Mouse (Mus musculus) left cerebral cortex, adult 2 months (tissue): Measurements from ENCODE around the gene Cmtm3. TPM values are rescaled to one million over a fixed set of nuclear protein-coding genes. Genes with fewer than 3 reads are reported as not detected.
"Not testable (repeated sequence)": the region's sequence is repeated elsewhere in the genome, so short reads cannot be mapped to it uniquely, and the experiment has no call there.

Experiments used
- DNase-seq, 2 experiments: peaks; one replicate each; pipeline ENCODE4 v3.0.0; 2021 to 2022; ENCODE audit warnings: low spot score in 2 of 2, mixed read lengths in 1 of 2; ENCODE audit errors: extremely low spot score in 1 of 2
- H3K27ac ChIP-seq: fragments of 200-600 bp; 2 replicates; pipeline ENCODE4 v1.8.1; 2022
- H3K4me3 ChIP-seq: fragments of 200-600 bp; 2 replicates; pipeline ENCODE4 v1.8.1; 2022
- CTCF ChIP-seq: fragments of 200-600 bp; IDR thresholded peaks from 2 replicates; pipeline ENCODE4 v1.8.1; 2022; ENCODE audit warnings: antibody characterized with exemption, mild to moderate bottlenecking, moderate library complexity
- intact Hi-C: fragments of 180-260 bp; cut with DNase I; formaldehyde crosslinking; loops from one replicate; pipeline ENCODE4 v1.15.1; 2025
- long read RNA-seq, 2 experiments: library from polyadenylated mRNA; stranded (forward); transcript quantifications; one replicate each; pipeline ENCODE4 v2.0.0; 2021; ENCODE audit warnings: borderline mapping rate in 2 of 2
- total RNA-seq, 2 experiments: library from RNA; stranded (reverse); gene quantifications; 2 replicates each; pipeline ENCODE4 v1.2.3; 2021

Gene Cmtm3
- total RNA-seq = 10 to 100 TPM; 11.9 to 12.8 TPM
- long read RNA-seq, experiment 1, partial matches to known transcripts = 1 of 5 reads
- long read RNA-seq, experiment 1, other reads (novel, unspliced or antisense) = 2 of 5 reads
- long read RNA-seq, experiment 2, partial matches to known transcripts = 1 of 5 reads
- long read RNA-seq, experiment 2, other reads (novel, unspliced or antisense) = 2 of 5 reads

GRCm38 (mm10) chr8:104339229-104339982 lies at the start of gene Cmtm3:
Cmtm3 (plus strand) TSS chr8:104339410.
- peak within 1 kb of the TSS; percentile 75; the same call in 1 of the 2 replicates for H3K27ac ChIP-seq
- TF ChIP-seq CTCF = no peak
- peak within 1 kb of the TSS; percentile 62 for H3K4me3 ChIP-seq
- intact Hi-C loops = no loop called here
- DNase-seq = no peak

- H3K4me3 ChIP-seq, DNase-seq, H3K27ac ChIP-seq, intact Hi-C loops: not testable (repeated sequence)
Measured at GRCm38 (mm10) chr8:104293081-104293480, 46.1 kb upstream of the Cmtm3 start, which contains the start of gene Cmtm2a. Cmtm2a (minus strand) TSS chr8:104293181.

- TF ChIP-seq CTCF = no peak
- intact Hi-C loops = no loop called here
- Histone ChIP-seq H3K4me3 (no peak overlapping the region), H3K27ac (no peak overlapping the region)
- no peak for DNase-seq
Measured at GRCm38 (mm10) chr8:104294396-104294795, 44.8 kb upstream of the Cmtm3 start.

GRCm38 (mm10) chr8:104301577-104301976 lies 37.6 kb upstream of the Cmtm3 start:
- intact Hi-C loops, H3K27ac ChIP-seq, DNase-seq, H3K4me3 ChIP-seq: not testable (repeated sequence)

- intact Hi-C loops = not testable (repeated sequence)
Measured at GRCm38 (mm10) chr8:104302536-104302935, 36.7 kb upstream of the Cmtm3 start.

GRCm38 (mm10) chr8:104304962-104305361 lies 34.2 kb upstream of the Cmtm3 start:
- DNase-seq = no peak
- intact Hi-C loops = no loop called here
- TF ChIP-seq CTCF = no peak
- no peak overlapping the region for H3K27ac ChIP-seq
- H3K4me3 ChIP-seq = no peak overlapping the region

More at GRCm38 (mm10) chr8:104302536-104302935, 36.7 kb upstream of the Cmtm3 start:
- H3K4me3 ChIP-seq, DNase-seq, H3K27ac ChIP-seq: not testable (repeated sequence)

GRCm38 (mm10) chr8:104308341-104308740 lies 30.9 kb upstream of the Cmtm3 start:
- intact Hi-C loops, DNase-seq, H3K27ac ChIP-seq, H3K4me3 ChIP-seq: not testable (repeated sequence)

- peak in 1 of 2 experiments; percentile 13 for DNase-seq
- intact Hi-C loops, H3K4me3 ChIP-seq, H3K27ac ChIP-seq: not testable (repeated sequence)
Measured at GRCm38 (mm10) chr8:104309441-104310155, 29.6 kb upstream of the Cmtm3 start, which contains the start of the genes Gm45711 and Cmtm1. Gm45711 (minus strand) TSS chr8:104310081. Cmtm1 (minus strand) TSS chr8:104310145.

- intact Hi-C loops = loop anchor here (2.0 kb wide), 1 partner anchor 29 kb away; no protein-coding TSS in a partner anchor
- not testable (repeated sequence) for DNase-seq
Measured at GRCm38 (mm10) chr8:104312023-104312422, 27.2 kb upstream of the Cmtm3 start.

GRCm38 (mm10) chr8:104313311-104313710 lies 25.9 kb upstream of the Cmtm3 start:
- peak; percentile 34 for TF ChIP-seq CTCF
- Histone ChIP-seq H3K27ac (no peak overlapping the region), H3K4me3 (no peak overlapping the region)
- no peak for DNase-seq
- intact Hi-C loops = loop anchor here (2.0 kb wide), 1 partner anchor 27 kb away; no protein-coding TSS in a partner anchor

More at GRCm38 (mm10) chr8:104312023-104312422, 27.2 kb upstream of the Cmtm3 start:
- not testable (repeated sequence) for H3K4me3 ChIP-seq, H3K27ac ChIP-seq

- H3K4me3 ChIP-seq, intact Hi-C loops, DNase-seq, H3K27ac ChIP-seq: not testable (repeated sequence)
Measured at GRCm38 (mm10) chr8:104321267-104321666, 17.9 kb upstream of the Cmtm3 start, which contains the start of gene Gm11020. Gm11020 (plus strand) TSS chr8:104321567.

- H3K4me3 ChIP-seq, DNase-seq, H3K27ac ChIP-seq, intact Hi-C loops: not testable (repeated sequence)
Measured at GRCm38 (mm10) chr8:104321930-104322329, 17.3 kb upstream of the Cmtm3 start, which contains the start of gene Cmtm2b. Cmtm2b (plus strand) TSS chr8:104322230.
